Mouse (Mus musculus) midbrain, embryonic 14.5 days (tissue): ENCODE results near the gene Sbf2. TPM values are rescaled to one million over a fixed set of nuclear protein-coding genes. Genes with fewer than 3 reads are reported as not detected.
"Not testable (repeated sequence)": the region's sequence is repeated elsewhere in the genome, so short reads cannot be mapped to it uniquely, and the experiment has no call there.

Experiments
- ATAC-seq: fragments of 200-750 bp; cut with Nextera tagmentation; 2 replicates; pipeline ENCODE4 v1.8.0; 2017; ENCODE audit warnings: moderate number of reproducible peaks, moderate library complexity; ENCODE audit not compliant: low FRiP score, low TSS enrichment
- DNase-seq: peaks from one replicate; pipeline ENCODE4 v3.0.0-alpha.2; 2015
- H3K27ac ChIP-seq: fragments of 300-500 bp; sonication (generic); replicated peaks from 2 replicates; pipeline ENCODE4 v1.5.1; 2014; ENCODE audit warnings: mild to moderate bottlenecking, low read depth, low read length, moderate library complexity
- H3K27me3 ChIP-seq: fragments of 300-500 bp; sonication (generic); 2 replicates; pipeline ENCODE4 v1.6.1; 2014; ENCODE audit warnings: low read length, control low read depth, mixed read lengths; ENCODE audit not compliant: control insufficient read depth, insufficient read depth
- H3K36me3 ChIP-seq: fragments of 300-500 bp; sonication (generic); 2 replicates; pipeline ENCODE4 v1.6.1; 2014; ENCODE audit warnings: low read length, control low read depth; ENCODE audit not compliant: control insufficient read depth, insufficient read depth
- H3K4me1 ChIP-seq: fragments of 300-500 bp; sonication (generic); 2 replicates; pipeline ENCODE4 v1.6.1; 2014; ENCODE audit warnings: mild to moderate bottlenecking, antibody characterized with exemption, low read length, control low read depth; ENCODE audit not compliant: control insufficient read depth, insufficient read depth
- H3K4me2 ChIP-seq: fragments of 300-500 bp; sonication (generic); 2 replicates; pipeline ENCODE4 v1.6.1; 2014; ENCODE audit warnings: mild to moderate bottlenecking, low read length, moderate library complexity
- H3K4me3 ChIP-seq: fragments of 300-500 bp; sonication (generic); replicated peaks from 2 replicates; pipeline ENCODE4 v1.5.1; 2014; ENCODE audit warnings: low read depth, low read length
- H3K9ac ChIP-seq: fragments of 300-500 bp; sonication (generic); replicated peaks from 2 replicates; pipeline ENCODE4 v1.6.1; 2014; ENCODE audit warnings: mild to moderate bottlenecking, low read length, moderate library complexity
- H3K9me3 ChIP-seq: fragments of 300-500 bp; sonication (generic); 2 replicates; pipeline ENCODE4 v1.6.1; 2016; ENCODE audit warnings: low read length, control low read depth, mixed read lengths; ENCODE audit not compliant: control insufficient read depth
- WGBS: fragments of 180-500 bp; shearing (Covaris S2); extraction: QIAGEN DNeasy Blood & Tissue Kit; methylation state at CpG from one replicate; pipeline ENCODE4 v1.1.7; 2014; 5-methylcytosine and 5-hydroxymethylcytosine counted together
- polyA plus RNA-seq: library from polyadenylated mRNA; unstranded; fragments of >200 nt; fragmentation: Nextera tagmentation; extraction: Ambion mirVana; gene quantifications from 2 replicates; pipeline ENCODE4 v1.2.1, GENCODE M21; 2014

Sbf2 gene
- polyA plus RNA-seq, 1 experiment from 2014 or later = 73.5 TPM

DNA sequence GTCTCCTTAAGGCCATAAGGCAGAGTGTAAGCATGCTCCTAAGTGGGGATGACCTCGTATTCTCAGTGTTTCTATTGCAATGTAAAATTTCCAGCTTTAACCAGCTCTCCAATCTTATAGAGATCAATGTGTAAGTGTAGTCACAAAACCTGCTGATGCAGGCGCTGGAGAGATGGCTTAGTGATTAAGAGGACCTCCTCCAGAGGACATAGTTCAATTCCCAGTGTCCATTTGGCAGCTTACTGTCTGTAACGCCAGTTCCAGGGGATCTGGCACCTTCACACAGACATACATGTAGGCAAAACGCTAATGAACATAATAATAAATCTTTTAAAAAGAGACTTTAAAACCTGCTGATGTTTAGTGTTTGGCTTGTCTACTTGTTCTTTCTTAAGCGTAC is 200.4 kb downstream of the Sbf2 start:
- Histone ChIP-seq H3K27ac (no peak overlapping the region), H3K9me3 (no peaks in the 10 kb centered on the region), H3K4me3 (no peak overlapping the region), H3K4me2 (no peak overlapping the region), H3K36me3 (peaks cover 19% of the 10 kb centered on the region), H3K27me3 (no peaks in the 10 kb centered on the region), H3K9ac (no peak overlapping the region), H3K4me1 (no peaks in the 10 kb centered on the region)
- DNase-seq = no peak
- ATAC-seq = no peak
- 91% methylated on average over 5 of the region's 5 CpGs for WGBS

DNA sequence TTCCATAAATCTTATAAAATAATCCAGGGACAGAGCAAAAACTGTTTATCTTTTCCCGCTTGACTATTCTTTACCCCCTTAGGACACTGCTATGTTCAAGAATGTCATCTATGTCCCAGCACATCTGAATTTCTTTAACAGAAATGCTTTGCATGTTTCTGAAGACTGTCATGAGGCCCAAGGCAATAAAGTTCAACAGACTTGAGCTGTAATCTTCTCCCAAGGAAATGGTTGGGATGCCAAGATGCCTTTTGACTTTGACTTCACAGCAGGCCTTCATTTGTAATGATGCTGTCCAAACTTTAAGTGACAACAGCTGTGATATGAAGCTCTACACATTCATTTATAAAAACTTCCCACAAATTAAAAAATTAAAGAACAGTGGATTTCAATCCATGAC is 212.6 kb downstream of the Sbf2 start:
- peaks cover 18% of the 10 kb centered on the region for H3K36me3 ChIP-seq
- no peaks in the 10 kb centered on the region for H3K4me1 ChIP-seq
- no peaks in the 10 kb centered on the region for H3K9me3 ChIP-seq
- H3K4me3 ChIP-seq = no peak overlapping the region
- H3K27me3 ChIP-seq = no peaks in the 10 kb centered on the region
- H3K4me2 ChIP-seq = no peak overlapping the region
- 84% methylated on average over 1 of the region's 1 CpGs for WGBS
- ATAC-seq (no peak), DNase-seq (no peak)
- H3K9ac ChIP-seq = no peak overlapping the region
- H3K27ac ChIP-seq = no peak overlapping the region

DNA sequence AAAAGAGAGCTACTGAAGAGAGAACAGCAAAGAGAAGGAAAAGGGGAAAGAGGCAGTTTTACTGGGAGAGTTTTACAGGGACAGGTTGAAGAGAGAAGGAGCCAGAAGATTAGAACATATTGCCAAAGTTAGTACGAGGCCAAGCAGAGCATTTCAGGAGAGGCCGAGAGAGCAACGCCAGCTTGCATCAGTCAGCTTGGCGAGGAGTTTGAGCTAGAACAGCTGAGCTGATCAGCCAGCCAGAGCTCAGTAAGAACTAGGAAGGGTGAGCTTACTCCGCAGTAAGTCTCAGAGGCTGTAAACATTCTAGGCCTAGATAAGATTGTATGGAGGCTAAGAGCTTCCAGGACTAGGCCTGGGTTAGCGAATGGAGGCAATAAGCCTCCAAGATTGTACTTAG is 222.1 kb downstream of the Sbf2 start:
- Histone ChIP-seq H3K27me3 (no peaks in the 10 kb centered on the region), H3K27ac (no peak overlapping the region), H3K4me2 (no peak overlapping the region), H3K9ac (no peak overlapping the region), H3K9me3 (no peaks in the 10 kb centered on the region), H3K4me3 (no peak overlapping the region), H3K36me3 (peaks cover 6% of the 10 kb centered on the region), H3K4me1 (no peaks in the 10 kb centered on the region)
- DNase-seq (no peak), ATAC-seq (no peak)
- WGBS = 92% methylated on average over 6 of the region's 6 CpGs

DNA sequence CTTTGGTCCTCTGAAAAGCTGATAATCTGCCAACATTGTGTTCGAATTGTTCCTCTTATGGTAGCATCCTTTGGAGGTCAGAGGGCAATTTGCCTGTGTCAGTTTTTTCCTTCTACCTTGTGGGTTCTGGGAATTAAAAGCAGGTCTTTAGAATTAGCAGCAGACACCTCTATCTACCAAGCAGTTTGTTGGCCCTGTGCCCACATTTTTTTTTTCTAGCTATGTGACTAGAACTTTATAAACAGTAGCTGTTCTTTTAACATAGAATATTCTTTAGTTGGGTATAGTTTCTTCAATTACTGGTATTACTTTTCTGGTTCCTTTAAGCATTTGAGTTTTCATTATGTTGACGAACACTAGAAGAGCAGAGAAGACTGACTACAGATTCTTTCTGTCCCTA is 223.1 kb downstream of the Sbf2 start:
- Histone ChIP-seq H3K4me3 (no peak overlapping the region), H3K4me1 (no peaks in the 10 kb centered on the region), H3K4me2 (no peak overlapping the region), H3K9ac (no peak overlapping the region), H3K27ac (no peak overlapping the region), H3K9me3 (no peaks in the 10 kb centered on the region), H3K36me3 (no peaks in the 10 kb centered on the region), H3K27me3 (no peaks in the 10 kb centered on the region)
- 87% methylated on average over 2 of the region's 2 CpGs for WGBS
- DNase-seq = peak; percentile 4
- no peak for ATAC-seq

DNA sequence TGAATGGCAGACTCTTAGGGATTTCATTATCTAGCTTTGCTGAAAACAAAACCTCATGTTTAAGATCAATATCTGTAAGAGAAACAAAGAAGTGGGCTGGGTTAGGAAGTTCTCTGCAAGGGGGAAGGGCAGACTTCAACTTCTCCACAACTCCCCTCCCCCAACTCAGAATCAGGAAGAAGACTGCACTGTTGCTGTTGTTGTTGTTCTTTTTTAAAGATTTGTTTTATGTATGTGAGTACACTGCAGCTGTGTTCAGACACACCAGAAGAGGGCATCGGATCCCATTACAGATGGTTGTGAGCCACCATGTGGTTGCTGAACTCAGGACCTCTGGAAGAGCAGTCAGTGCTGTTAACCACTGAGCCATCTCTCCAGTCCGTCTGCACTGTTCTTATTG is 225.8 kb downstream of the Sbf2 start:
- H3K4me3 ChIP-seq, H3K9me3 ChIP-seq, H3K4me1 ChIP-seq, H3K27me3 ChIP-seq, H3K4me2 ChIP-seq, ATAC-seq, DNase-seq, H3K27ac ChIP-seq, H3K9ac ChIP-seq, H3K36me3 ChIP-seq: not testable (repeated sequence)
- 72% methylated on average over 2 of the region's 2 CpGs for WGBS

DNA sequence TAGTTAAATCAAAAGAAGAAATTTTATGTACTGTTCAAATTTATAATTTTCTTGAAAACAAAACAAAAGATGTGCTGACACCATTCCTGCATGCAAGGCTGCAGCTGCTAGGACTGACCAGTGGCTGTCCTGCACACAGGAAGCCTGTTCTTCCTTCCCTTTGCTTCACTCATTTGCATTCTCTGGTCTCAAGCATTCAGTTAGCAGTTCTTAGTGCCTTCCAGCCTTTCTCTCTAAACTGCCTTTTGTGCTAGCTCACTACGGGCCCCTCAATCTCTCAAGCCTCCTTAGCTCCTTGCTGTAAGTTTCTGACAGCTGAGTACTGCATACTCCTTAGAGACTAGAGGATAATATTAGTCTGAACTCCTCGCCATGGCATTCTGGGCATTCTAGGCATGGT is 227.2 kb downstream of the Sbf2 start:
- ATAC-seq (no peak), DNase-seq (peak; percentile 2)
- no peak overlapping the region for H3K9ac ChIP-seq
- H3K27ac ChIP-seq = no peak overlapping the region
- WGBS = 41% methylated on average over 2 of the region's 2 CpGs
- H3K4me3 ChIP-seq = no peak overlapping the region
- H3K27me3 ChIP-seq = no peaks in the 10 kb centered on the region
- no peaks in the 10 kb centered on the region for H3K4me1 ChIP-seq
- H3K36me3 ChIP-seq = no peaks in the 10 kb centered on the region
- H3K4me2 ChIP-seq = no peak overlapping the region
- H3K9me3 ChIP-seq = no peaks in the 10 kb centered on the region

DNA sequence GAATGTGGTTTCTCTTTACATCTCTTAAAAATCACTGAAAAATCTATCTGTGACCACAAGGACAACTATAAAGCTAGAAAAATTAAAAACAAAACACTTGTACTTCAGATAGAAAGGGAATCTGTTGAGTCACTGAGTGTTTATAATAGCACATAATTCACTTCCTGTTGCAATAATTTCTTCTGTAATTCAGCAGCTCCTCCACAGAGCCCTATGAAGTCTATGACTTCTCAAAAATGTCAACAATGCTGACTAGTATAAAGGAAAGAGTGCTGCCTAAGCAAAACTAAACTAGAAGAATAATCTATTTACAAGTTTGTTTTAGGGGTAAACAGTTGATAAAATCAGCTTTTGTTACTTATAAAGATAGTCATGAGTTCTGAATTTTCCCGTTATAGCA is 229.2 kb downstream of the Sbf2 start:
- H3K36me3 ChIP-seq = no peaks in the 10 kb centered on the region
- ATAC-seq (no peak), DNase-seq (no peak)
- no peak overlapping the region for H3K4me2 ChIP-seq
- no peaks in the 10 kb centered on the region for H3K4me1 ChIP-seq
- no peak overlapping the region for H3K9ac ChIP-seq
- H3K27me3 ChIP-seq = no peaks in the 10 kb centered on the region
- H3K4me3 ChIP-seq = no peak overlapping the region
- no peaks in the 10 kb centered on the region for H3K9me3 ChIP-seq
- H3K27ac ChIP-seq = no peak overlapping the region
- 96% methylated on average over 1 of the region's 1 CpGs for WGBS

DNA sequence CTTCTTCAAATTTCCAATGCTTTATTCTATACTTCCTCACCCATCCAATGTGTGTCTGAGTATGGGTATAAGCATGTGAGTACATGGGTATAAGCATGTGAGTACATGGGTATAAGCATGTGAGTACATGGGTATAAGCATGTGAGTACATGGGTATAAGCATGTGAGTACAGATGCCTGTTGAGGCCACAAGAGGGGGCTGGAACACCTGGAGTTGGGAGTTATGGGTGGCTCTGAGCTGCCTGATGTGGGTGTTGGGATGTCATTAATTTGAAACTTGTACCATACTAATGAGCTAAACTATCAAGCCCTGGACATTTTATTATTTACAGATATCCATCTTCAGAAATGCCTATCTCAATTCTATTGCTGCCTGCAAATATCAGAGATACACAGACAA is 230.4 kb downstream of the Sbf2 start:
- Histone ChIP-seq H3K27ac (no peak overlapping the region), H3K9ac (no peak overlapping the region), H3K36me3 (no peaks in the 10 kb centered on the region), H3K9me3 (no peaks in the 10 kb centered on the region), H3K27me3 (no peaks in the 10 kb centered on the region), H3K4me1 (no peaks in the 10 kb centered on the region), H3K4me3 (no peak overlapping the region), H3K4me2 (no peak overlapping the region)
- DNase-seq (no peak), ATAC-seq (no peak)

DNA sequence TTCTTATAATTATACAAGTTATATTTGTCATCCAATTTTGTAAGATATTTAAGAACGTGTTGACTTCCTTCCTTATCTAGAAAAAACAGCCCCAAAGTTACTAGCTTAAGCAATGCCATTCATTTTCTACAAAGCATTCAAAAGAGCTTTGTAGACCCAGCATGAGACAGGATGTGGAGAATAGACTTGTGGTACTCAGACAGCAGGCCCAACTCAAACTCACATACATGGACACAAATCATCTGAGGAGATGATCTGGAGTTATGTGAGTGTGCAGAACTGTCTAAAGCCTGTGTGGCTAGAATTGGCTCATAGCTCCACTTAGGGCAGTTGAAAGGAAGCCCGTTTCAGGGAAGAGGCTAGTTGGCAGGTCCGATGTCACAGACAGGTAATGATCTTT is 233.1 kb downstream of the Sbf2 start:
- H3K4me2 ChIP-seq = no peak overlapping the region
- WGBS = 89% methylated on average over 3 of the region's 3 CpGs
- H3K27me3 ChIP-seq = no peaks in the 10 kb centered on the region
- H3K4me3 ChIP-seq = no peak overlapping the region
- no peaks in the 10 kb centered on the region for H3K4me1 ChIP-seq
- DNase-seq = no peak
- H3K36me3 ChIP-seq = peaks cover 5% of the 10 kb centered on the region
- H3K9ac ChIP-seq = no peak overlapping the region
- H3K27ac ChIP-seq = no peak overlapping the region
- no peaks in the 10 kb centered on the region for H3K9me3 ChIP-seq
- no peak for ATAC-seq
